Mouse (Mus musculus) adrenal gland, postnatal 4 days (tissue): ENCODE measurements around the gene Psrc1. TPM values are rescaled to one million over a fixed set of nuclear protein-coding genes. Genes with fewer than 3 reads are reported as not detected.

Experiments used
- DNase-seq, 2 experiments: peaks; one replicate each; pipeline ENCODE4 v3.0.0; 2021 to 2022; ENCODE audit warnings: low spot score in 2 of 2, mixed read lengths in 2 of 2
- long read RNA-seq, 2 experiments: library from polyadenylated mRNA; stranded (forward); transcript quantifications; one replicate each; pipeline ENCODE4 v2.0.0; 2021
- total RNA-seq, 2 experiments: library from RNA; stranded (reverse); gene quantifications; 2 replicates each; pipeline ENCODE4 v1.2.3; 2021

The Psrc1 gene
- total RNA-seq: 10 to 100 TPM; 13.0 to 15.2 TPM
- long read RNA-seq, experiment 1, partial matches to known transcripts: 1 of 5 reads
- long read RNA-seq, experiment 1, other reads (novel, unspliced or antisense): 0 of 5 reads
- long read RNA-seq, experiment 2, transcript Psrc1-202 (8 exons, 1,687 nt): major isoform, 6 of 19 reads
- long read RNA-seq, experiment 2, partial matches to known transcripts: 3 of 19 reads
- long read RNA-seq, experiment 2, other reads (novel, unspliced or antisense): 7 of 19 reads

DNA sequence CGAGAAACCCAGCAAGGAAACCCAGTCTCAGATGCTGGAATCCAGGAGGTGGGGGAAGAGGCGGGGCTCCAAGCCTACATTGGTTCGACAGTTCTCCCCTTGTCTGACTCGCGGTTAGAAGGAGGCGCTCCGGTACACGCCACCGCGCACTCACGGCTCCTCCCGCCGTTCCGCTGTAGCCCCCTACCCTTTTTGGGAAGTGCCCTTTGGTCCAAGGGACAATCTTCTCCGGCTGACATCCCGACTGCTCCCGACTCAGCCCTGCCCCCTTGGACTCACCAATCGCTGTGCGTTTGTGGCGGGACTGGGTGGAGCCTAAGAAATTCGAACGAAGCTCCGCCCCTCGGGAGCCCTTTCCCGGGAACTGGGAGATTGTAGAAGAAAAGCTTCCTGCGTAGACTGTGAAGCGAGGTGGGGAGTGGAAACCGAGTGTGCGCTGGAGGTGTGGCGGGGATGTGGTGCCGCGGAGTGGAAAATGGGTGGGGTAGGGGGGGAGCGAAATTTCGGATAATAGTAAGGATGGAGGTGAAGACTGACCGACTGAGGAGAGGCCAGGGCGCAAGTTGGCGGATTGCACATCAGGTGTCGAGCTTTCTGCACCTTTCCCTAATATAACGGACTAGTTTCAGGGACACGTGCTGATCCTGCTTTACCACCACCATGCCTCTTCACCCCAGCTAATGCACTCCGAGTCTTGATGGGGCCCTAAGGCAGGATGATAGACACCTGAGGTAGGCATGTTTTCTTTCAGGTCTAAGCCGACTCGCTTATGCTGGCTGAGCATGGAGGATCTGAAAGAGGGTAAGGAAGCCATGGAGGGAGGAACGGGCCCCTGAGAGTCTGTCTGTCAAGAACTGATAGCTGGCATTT lies at the start of gene Psrc1:
Psrc1 (plus strand) TSS at position 355 of the 870 bp plus-strand sequence.
- DNase-seq: peak; percentile 69 to 76

DNA sequence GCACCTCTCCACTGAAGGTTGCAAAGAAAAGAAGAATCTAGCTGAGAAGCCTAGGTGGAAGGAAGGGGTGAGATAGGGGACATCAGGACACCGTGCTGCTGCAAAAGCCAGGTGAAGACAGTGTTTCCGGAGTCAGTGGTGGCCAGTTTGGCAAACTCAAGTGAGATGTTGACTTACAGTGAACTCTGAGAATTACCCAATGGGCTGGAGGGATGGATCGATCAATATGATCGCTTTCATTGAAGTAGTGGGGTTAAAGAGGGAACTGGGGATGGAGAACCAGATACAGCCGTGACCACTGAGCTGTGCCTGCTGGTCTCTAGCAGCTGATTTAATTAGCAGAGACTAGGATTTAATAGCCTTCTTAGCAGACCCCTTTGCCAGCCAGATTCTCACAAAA lies 46.8 kb upstream of the Psrc1 start:
- no peak for DNase-seq

- DNase-seq: no peak
Observed at GRCm38 (mm10) chr3:108341040-108341439, 42.6 kb upstream of the Psrc1 start.

DNA sequence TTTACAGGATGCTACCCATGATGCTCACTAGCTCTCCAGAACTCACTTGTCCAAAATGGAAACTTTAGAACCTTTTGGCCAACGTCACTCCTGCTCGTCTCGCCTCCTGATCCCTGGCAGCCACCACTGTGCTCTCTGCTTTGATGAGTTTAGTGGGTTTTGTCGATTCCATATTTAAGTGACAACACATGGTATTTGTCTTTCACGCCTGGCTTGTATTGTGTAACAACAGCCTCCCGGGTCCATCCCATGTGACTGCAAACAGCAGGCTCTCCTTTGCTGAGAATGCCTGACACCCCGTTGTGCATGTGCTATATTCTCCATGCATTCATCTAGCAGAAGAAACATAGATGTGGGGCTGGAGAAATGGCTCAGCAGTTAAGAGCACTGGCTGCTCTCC lies 41.5 kb upstream of the Psrc1 start:
- no peak for DNase-seq

GRCm38 (mm10) chr3:108345855-108346254 lies 37.8 kb upstream of the Psrc1 start:
- no peak for DNase-seq

- DNase-seq: no peak
Observed at GRCm38 (mm10) chr3:108348376-108348775, 35.3 kb upstream of the Psrc1 start.

DNA sequence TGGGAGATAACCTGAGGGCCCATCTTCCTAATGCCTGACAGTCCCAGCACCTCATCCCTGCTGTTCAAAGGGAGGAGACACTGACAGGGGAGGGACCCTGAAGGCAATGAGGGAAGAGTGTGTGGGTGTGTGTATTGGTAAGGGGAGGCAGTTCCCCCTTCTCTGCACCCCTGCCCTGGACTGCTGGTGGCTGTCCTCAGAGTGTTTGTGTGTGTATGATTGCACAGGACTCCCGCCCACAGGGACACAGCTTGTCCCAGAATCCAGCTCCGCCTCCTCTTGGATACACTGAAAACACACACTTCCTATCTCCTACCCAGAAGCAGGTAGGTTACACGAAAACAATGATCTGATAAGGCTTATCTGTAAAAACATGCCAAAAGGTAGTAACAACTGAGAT lies 28.4 kb upstream of the Psrc1 start:
- DNase-seq: no peak

- no peak for DNase-seq
Observed at GRCm38 (mm10) chr3:108357051-108357450, 26.6 kb upstream of the Psrc1 start.

- no peak for DNase-seq
Observed at GRCm38 (mm10) chr3:108358445-108358844, 25.2 kb upstream of the Psrc1 start.

DNA sequence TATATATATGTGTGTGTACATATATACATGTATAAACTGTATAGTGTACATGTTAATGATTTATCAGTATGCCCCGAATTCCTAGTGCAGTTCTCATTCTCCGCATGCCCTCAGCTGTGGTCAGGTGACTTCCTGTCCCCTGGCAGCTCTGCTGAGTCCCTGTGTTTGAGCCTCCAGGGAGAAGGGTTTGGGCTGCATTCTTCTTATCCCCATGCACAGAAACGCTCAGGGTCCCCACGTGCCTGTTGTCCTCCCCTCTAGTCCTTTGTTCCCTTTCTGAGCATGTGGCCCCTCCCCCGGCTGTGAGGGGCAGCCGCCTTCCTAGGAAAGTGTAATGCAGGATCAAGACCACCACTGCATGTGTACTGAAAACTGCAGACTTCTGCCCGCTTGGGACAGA lies 22.7 kb upstream of the Psrc1 start:
- no peak for DNase-seq

GRCm38 (mm10) chr3:108363626-108364025 lies 20.0 kb upstream of the Psrc1 start:
- no peak for DNase-seq

- no peak for DNase-seq
Observed at GRCm38 (mm10) chr3:108364270-108364995, 19.2 kb upstream of the Psrc1 start, which contains the start of gene Mybphl. Gene Mybphl, plus strand, starts transcription at chr3:108364911.

DNA sequence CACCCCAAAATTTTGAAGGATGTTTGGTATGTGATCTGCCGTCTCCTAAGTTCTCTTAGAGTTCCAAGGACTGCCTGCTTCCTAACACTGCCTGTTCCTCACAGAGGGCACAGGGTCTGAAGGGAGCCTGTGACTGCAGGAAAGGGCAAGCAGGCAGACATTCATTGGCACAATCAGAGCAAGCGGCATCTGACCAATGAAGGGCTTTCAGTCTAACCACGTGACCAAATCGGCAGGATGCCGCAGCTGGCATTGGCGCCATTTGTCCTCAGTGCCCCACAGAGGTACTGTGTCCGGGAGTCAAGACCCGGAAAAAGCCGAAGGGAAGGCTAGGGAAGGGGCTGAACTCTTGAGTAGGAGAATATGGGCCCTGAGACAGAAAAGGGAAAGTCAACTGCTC lies 16.5 kb upstream of the Psrc1 start:
- no peak for DNase-seq

DNA sequence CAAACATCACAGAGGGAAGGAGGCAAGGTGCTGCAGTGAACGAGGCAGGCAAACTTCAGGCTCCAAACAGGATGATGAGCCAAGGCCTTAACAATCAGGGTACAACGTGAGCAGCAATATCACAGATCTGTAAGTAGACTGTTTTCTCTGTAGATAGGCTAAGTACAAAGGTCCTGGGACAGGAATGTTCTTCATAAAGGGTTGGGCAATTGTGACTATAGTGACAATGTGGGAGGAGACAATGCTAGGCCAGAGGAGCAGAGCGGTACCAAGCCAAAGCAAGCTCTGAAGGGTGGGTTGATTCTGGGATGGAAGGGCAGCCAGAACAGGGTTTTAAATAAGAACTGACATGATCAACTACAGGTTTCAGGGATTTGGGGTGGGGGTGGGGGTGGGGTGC lies 15.8 kb upstream of the Psrc1 start:
- DNase-seq: no peak

GRCm38 (mm10) chr3:108368721-108369120 lies 14.9 kb upstream of the Psrc1 start:
- DNase-seq: no peak

GRCm38 (mm10) chr3:108372274-108372673 lies 11.4 kb upstream of the Psrc1 start:
- DNase-seq: no peak

DNA sequence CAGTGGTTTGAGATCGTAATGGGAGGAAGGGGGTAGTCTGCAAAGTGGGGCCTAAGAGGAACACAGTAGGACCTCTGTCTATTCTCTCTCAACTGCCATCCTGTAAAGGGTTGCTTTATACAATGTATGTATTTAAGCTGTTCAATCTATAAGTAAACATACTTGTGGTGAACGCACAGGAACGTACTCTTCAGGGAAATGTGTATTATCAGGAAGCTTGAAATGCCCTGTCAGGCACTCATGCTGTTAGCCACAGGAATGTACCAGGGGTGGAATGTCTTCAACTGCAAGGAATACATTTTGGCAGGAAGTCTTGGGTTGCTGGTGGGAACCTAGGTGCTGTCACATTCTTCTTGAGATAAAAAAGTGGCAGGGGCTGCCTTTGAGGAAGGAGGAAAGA lies 10.9 kb upstream of the Psrc1 start:
- DNase-seq: no peak

- no peak for DNase-seq
Observed at GRCm38 (mm10) chr3:108378875-108379663, 4.6 kb upstream of the Psrc1 start.

DNA sequence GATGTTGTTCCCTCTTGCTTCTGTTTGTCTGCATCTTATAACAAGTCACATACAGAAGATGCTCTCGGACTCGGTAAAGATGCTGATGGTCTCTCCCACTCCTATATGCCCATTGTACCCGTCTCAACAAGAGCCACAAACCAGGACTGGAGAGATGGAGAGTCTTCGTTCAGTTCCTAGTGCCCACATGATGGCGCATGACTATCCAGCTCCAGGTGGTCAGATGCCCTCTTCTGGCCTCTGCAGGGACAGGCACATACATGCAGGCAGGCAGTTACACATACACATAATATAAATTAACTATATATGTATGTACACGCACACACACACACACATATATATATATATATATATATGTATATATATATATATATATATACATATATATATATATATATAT lies 2.9 kb upstream of the Psrc1 start:
- DNase-seq: no peak

DNA sequence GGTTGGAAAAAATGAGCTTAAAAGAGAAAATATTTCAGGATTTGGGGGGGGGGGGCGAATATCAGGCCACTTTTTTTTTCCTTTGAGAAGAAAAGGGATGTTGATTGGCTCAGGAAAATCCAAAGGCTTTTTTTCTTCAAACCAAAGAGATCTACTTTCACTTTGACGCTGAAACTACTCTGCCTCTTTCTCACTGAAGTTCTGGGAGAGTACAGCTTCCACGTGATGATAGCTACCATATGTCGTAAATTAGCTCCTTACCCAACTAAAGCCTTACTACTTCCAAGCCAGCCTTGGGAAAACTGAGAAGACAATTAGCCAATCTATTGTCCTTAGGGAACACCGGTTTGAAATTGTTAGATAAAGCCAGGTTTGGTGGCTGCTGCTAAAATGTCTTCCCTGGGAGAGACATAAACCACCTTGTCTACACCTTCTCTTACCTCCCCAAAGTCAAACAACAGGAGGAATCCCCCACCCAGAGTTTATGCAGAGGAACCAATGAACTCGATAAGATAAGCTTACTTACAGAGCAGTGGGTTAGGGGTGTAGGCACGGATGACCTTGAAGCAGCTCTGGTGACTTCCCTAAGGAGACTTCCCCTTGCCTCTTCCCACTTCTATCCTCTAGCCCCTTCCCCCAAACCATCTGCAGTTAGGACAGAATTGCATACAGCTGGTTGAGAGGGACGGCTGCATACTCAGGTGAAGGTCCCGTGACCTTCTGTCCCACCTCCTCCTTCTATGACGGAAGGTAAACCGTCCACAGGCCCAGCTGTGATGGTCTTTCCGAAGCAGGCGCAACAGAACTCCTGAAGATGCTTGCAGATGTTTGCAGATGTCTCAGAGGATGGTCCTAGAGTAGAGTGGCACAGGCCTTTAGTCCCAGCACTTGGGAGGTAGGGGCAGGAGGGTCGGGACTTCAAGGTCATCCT lies 1.4 kb upstream of the Psrc1 start:
- DNase-seq: no peak
